Mouse (Mus musculus) stomach, postnatal 0 days (tissue): ENCODE measurements at regions not wholly inside any gene's neighbourhood (a gene's known extent, or its start where the extent isn't known, plus 50 kb on each side); places are given as distances from the start of the nearest gene placed in this dataset.
A peak's percentile ranks its signal among the peaks of the same experiment; 100 is the strongest.

ENCODE experiments used
- ATAC-seq: fragments of 200-750 bp; cut with Nextera tagmentation; 2 replicates; pipeline ENCODE4 v1.8.0; 2017; ENCODE audit not compliant: low FRiP score, low TSS enrichment
- DNase-seq: peaks from one replicate; pipeline ENCODE4 v3.0.0-alpha.2; 2016; ENCODE audit warnings: low spot score
- H3K27ac ChIP-seq: fragments of 300-500 bp; sonication (generic); replicated peaks from 2 replicates; pipeline ENCODE4 v1.5.1; 2014; ENCODE audit warnings: mild to moderate bottlenecking, control low read depth
- H3K27me3 ChIP-seq: fragments of 300-500 bp; sonication (generic); 2 replicates; pipeline ENCODE4 v1.6.1; 2014; ENCODE audit warnings: low read length; ENCODE audit not compliant: control insufficient read depth, insufficient read depth
- H3K36me3 ChIP-seq: fragments of 300-500 bp; sonication (generic); 2 replicates; pipeline ENCODE4 v1.6.1; 2014; ENCODE audit warnings: low read length, mixed read lengths; ENCODE audit not compliant: control insufficient read depth, insufficient read depth
- H3K4me1 ChIP-seq: fragments of 300-500 bp; sonication (generic); replicated peaks from 2 replicates; pipeline ENCODE4 v1.6.1; 2014; ENCODE audit warnings: antibody characterized with exemption; ENCODE audit not compliant: control insufficient read depth, insufficient read depth
- H3K4me2 ChIP-seq: fragments of 300-500 bp; sonication (generic); replicated peaks from 2 replicates; pipeline ENCODE4 v1.6.1; 2014; ENCODE audit warnings: low read depth, mild to moderate bottlenecking, control low read depth, moderate library complexity
- H3K4me3 ChIP-seq: fragments of 300-500 bp; sonication (generic); 2 replicates; pipeline ENCODE4 v1.5.1; 2014; ENCODE audit warnings: low read depth, low read length, control low read depth
- H3K9ac ChIP-seq: fragments of 300-500 bp; sonication (generic); 2 replicates; pipeline ENCODE4 v1.6.1; 2014; ENCODE audit warnings: mild to moderate bottlenecking, low read length, control low read depth, mixed read lengths
- H3K9me3 ChIP-seq: fragments of 300-500 bp; sonication (generic); 2 replicates; pipeline ENCODE4 v1.6.1; 2016; ENCODE audit warnings: low read length; ENCODE audit not compliant: control insufficient read depth
- CTCF ChIP-seq: IDR thresholded peaks from 2 replicates; pipeline ENCODE4 v1.5.1; 2016; ENCODE audit warnings: antibody characterized with exemption, low read depth, mild to moderate bottlenecking, moderate library complexity
- EP300 ChIP-seq: optimal IDR thresholded peaks from 2 replicates; pipeline ENCODE3; 2016; ENCODE audit warnings: antibody characterized with exemption
- WGBS: fragments of 180-500 bp; shearing (Covaris S2); extraction: QIAGEN DNeasy Blood & Tissue Kit; methylation state at CpG from one replicate; pipeline ENCODE4 v1.1.7; 2014; 5-methylcytosine and 5-hydroxymethylcytosine counted together

DNA sequence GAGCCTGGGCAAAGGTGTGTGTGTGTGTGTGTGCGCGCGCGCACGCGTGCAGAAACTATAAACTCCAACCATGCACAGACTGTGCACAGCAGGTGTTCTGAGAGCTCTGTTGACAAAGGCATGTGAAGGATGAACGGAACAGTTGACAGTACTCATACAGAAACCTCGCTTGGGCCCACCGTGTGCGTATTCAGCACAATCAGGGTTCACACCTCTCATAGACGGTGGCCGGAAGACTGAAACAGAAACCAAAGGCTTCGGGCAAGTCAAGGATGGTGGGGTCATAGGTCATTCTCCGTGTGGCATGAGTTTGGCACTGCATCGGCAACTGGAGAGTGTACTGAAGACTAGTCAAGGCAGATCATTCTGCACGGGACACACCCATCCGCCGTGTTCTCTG, 113.2 kb upstream of the Ubr2 start:
- Histone ChIP-seq H3K27ac (no peak overlapping the region), H3K27me3 (no peaks in the 10 kb centered on the region), H3K4me2 (no peak overlapping the region), H3K9ac (no peak overlapping the region), H3K36me3 (no peaks in the 10 kb centered on the region), H3K9me3 (no peaks in the 10 kb centered on the region), H3K4me3 (no peak overlapping the region), H3K4me1 (no peaks in the 10 kb centered on the region)
- WGBS = 87% methylated on average over 18 of the region's 18 CpGs
- TF ChIP-seq CTCF = no peak
- no peak for TF ChIP-seq EP300
- DNase-seq = no peak
- no peak for ATAC-seq

DNA sequence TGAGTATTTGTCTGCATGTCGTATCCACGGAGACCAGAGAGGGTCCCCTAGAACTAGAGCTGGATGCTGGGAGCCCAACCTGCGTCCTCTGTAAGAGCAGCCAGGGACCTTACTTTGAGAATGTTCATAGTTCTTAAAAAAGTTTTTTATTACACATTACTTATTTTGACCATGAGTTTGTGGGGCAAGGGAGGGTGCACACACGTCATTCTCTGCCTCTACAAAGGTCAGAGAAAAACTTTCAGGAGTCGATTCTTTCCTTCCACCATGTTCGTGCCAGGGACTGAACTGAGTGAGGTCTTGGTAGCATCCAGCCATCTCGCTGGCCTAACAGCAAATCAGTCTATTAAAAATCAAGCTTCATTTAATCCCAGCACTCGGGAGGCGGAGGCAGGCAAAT, 111.9 kb upstream of the Ubr2 start:
- WGBS = 77% methylated on average over 9 of the region's 9 CpGs
- no peak overlapping the region for H3K9ac ChIP-seq
- no peak for ATAC-seq

DNA sequence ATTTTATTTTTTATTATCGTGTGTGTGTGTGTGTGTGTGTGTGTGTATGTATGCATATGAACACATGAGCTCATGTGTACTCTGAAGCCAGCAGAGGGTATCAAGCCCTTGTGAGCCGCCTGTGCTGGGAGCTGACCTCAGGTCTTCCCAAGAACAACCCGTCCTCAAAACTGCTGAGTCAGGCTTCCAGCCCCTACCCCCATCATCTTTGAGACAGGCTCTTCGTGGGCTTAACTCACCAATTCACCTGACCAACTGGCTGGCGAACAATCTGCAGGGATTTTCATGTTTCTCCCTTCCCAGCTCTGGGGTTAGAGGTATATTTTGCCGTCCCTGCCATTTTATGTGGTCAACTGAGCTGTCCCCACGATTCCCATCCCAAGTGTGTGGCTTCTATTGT, 107.7 kb upstream of the Ubr2 start:
- H3K4me3 ChIP-seq = no peak overlapping the region
- no peak for ATAC-seq
- no peak overlapping the region for H3K4me2 ChIP-seq
- H3K9me3 ChIP-seq = no peaks in the 10 kb centered on the region
- H3K27ac ChIP-seq = no peak overlapping the region
- WGBS = 86% methylated on average over 7 of the region's 7 CpGs
- H3K4me1 ChIP-seq = no peaks in the 10 kb centered on the region
- H3K9ac ChIP-seq = no peak overlapping the region
- no peak for DNase-seq
- no peaks in the 10 kb centered on the region for H3K27me3 ChIP-seq
- H3K36me3 ChIP-seq = no peaks in the 10 kb centered on the region
- TF ChIP-seq EP300 (no peak), CTCF (no peak)

More for the DNA sequence above, 111.9 kb upstream of the Ubr2 start:
- TF ChIP-seq EP300 (no peak), CTCF (no peak)
- Histone ChIP-seq H3K4me1 (no peaks in the 10 kb centered on the region), H3K27me3 (no peaks in the 10 kb centered on the region), H3K27ac (no peak overlapping the region), H3K36me3 (no peaks in the 10 kb centered on the region), H3K4me3 (no peak overlapping the region), H3K9me3 (no peaks in the 10 kb centered on the region), H3K4me2 (no peak overlapping the region)
- DNase-seq = no peak

DNA sequence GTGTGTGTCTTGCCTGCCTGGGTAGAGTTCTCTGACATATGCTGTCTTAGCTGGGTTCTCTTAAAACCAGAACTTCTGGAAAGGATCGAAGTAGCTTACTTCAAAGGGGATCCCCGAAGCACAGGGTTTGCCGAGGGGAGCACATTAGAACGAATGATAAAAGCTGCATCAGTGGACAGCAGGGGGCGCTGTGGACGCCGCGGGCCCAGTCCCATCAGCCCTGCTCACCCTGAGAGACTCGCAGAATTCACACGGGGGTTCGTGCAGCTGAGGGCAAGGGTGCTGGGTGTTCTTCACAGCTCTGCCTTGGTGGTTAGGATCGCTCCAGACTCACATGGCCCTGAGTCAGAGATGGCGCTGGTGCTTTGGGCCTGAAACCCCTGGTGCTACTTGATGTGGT, 105.4 kb upstream of the Ubr2 start:
- peak; percentile 37 for DNase-seq

DNA sequence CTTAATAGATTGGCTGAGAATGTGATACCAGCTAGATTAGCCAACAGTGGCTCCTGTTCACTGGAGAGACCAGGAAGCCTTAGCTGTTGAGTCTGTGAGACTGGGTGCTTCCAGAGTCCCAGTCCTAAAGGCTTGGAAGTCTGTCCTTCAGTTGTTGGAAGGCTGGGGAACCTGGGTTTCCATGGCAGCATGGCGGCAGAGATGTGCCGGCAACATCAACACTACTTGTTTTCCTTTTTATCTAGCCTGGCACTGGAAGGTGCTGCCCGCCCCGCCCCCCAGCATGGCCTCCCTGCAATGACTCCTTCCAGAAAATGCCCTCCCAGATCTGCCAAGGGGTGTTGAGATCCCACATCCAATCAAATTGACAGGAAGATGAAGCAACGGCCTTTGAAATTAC, 104.8 kb upstream of the Ubr2 start:
- H3K4me1 ChIP-seq = no peaks in the 10 kb centered on the region
- no peaks in the 10 kb centered on the region for H3K27me3 ChIP-seq

More for the DNA sequence above, 105.4 kb upstream of the Ubr2 start:
- Histone ChIP-seq H3K36me3 (no peaks in the 10 kb centered on the region), H3K4me2 (no peak overlapping the region), H3K4me3 (no peak overlapping the region), H3K9me3 (no peaks in the 10 kb centered on the region), H3K4me1 (no peaks in the 10 kb centered on the region), H3K9ac (no peak overlapping the region), H3K27ac (no peak overlapping the region), H3K27me3 (no peaks in the 10 kb centered on the region)
- ATAC-seq = peak; percentile 41; the same call in 1 of the 2 replicates
- WGBS = 50% methylated on average over 13 of the region's 13 CpGs
- TF ChIP-seq EP300 (no peak), CTCF (peak; percentile 66)

DNA sequence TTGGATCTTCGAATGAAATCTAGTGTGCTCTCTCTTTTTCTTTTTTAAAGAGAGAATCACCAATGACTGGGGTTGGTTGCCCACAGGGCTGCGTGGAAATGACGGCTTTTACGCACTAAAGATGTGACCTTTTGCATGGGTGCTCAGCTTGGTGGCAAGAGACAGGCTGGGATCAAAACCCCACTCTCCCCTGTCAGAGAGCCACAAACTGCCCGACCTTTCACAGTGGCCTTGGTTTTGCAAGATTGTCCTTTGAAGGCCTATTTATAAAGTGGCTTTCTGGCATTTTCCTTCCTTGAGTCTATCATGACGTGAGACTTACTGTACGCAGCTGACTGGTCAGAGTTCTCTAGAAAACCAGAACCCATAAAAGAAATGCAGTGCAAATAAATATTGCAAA, 104.4 kb upstream of the Ubr2 start:
- Histone ChIP-seq H3K9me3 (no peaks in the 10 kb centered on the region), H3K4me1 (no peaks in the 10 kb centered on the region), H3K4me2 (no peak overlapping the region), H3K27ac (no peak overlapping the region), H3K36me3 (no peaks in the 10 kb centered on the region), H3K27me3 (no peaks in the 10 kb centered on the region), H3K4me3 (no peak overlapping the region), H3K9ac (no peak overlapping the region)
- WGBS = 70% methylated on average over 7 of the region's 7 CpGs
- TF ChIP-seq EP300 (no peak), CTCF (no peak)
- DNase-seq (no peak), ATAC-seq (no peak)

More for the DNA sequence above, 104.8 kb upstream of the Ubr2 start:
- Histone ChIP-seq H3K36me3 (no peaks in the 10 kb centered on the region), H3K4me3 (no peak overlapping the region), H3K27ac (no peak overlapping the region), H3K9ac (no peak overlapping the region), H3K9me3 (no peaks in the 10 kb centered on the region), H3K4me2 (no peak overlapping the region)
- no peak for ATAC-seq
- no peak for TF ChIP-seq EP300
- WGBS = 87% methylated on average over 5 of the region's 5 CpGs
- DNase-seq = no peak
